Comparison of ENCODE assay signal across 9 mouse cellular contexts in the genomic region with DNA sequence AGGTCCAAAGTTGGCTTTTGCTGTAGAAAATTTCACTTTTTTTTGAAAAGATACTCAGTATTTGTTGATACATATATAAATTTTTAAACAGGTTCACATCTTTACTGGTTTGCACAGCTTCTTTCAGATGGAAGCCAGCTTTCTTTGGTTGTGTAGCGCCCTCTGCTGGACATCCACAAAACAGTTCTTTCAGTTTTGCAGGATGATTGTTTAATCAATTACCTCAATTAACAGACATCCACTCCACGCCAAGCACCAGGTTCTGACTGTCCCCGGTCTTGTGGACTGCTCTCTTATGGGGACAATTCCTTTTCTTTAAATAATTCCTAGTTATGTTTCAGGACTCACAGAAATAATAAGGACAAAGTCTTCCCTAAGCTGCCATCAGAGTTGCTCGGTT. TPM values are rescaled to one million over a fixed set of nuclear protein-coding genes. Genes with fewer than 3 reads are reported as not detected.
DNase-seq lines count a peak whose midpoint lies in the region; ATAC-seq and TF ChIP-seq lines count a peak whose summit lies in the region.
"Had no signal": no experiment of that assay in that cellular context is flagged by ENCODE, and none has a peak within 500 bp of the region (broad histone marks: within the 10 kb centered on the region; RNA-seq: fewer than 3 reads in every experiment).

No protein-coding gene starts in this region.

- no peak overlapping the region for H3K9ac ChIP-seq in hindbrain, embryonic 12.5 days
- H3K9ac ChIP-seq in heart, embryonic 12.5 days = no peak overlapping the region

- no peak for ATAC-seq in hindbrain, embryonic 12.5 days (ENCODE audit: low FRiP score)
- no peak for ATAC-seq in G1E (ENCODE audit: extremely low read depth, insufficient number of reproducible peaks, low FRiP score, poor library complexity, severe bottlenecking)
- ATAC-seq in heart, embryonic 12.5 days (ENCODE audit: insufficient number of reproducible peaks, low FRiP score) = no peak
- ATAC-seq in megakaryocyte progenitor cell, adult 5-6 weeks (replicated peaks; ENCODE audit: poor library complexity) = peak; percentile 62

- no peak overlapping the region for H3K4me2 ChIP-seq in hindbrain, embryonic 12.5 days (replicated peaks)
- H3K4me2 ChIP-seq in heart, embryonic 12.5 days = peak overlapping the region; percentile 32

- no peaks in the 10 kb centered on the region for H3K9me3 ChIP-seq in hindbrain, embryonic 10.5 days
- no peaks in the 10 kb centered on the region; the same call in 1 of the 2 replicates for H3K9me3 ChIP-seq in hindbrain, embryonic 12.5 days (replicated peaks)
- H3K9me3 ChIP-seq in G1E (replicated peaks) = no peaks in the 10 kb centered on the region
- no peaks in the 10 kb centered on the region for H3K9me3 ChIP-seq in heart, embryonic 12.5 days (replicated peaks)

- H3K27ac ChIP-seq in hindbrain, embryonic 10.5 days = no peak overlapping the region
- no peak overlapping the region for H3K27ac ChIP-seq in hindbrain, embryonic 12.5 days
- no peak overlapping the region for H3K27ac ChIP-seq in heart, embryonic 12.5 days (ENCODE audit: poor library complexity, severe bottlenecking)
- H3K27ac ChIP-seq: macrophage had no signal

- no peak for TF ChIP-seq CTCF in G1E (IDR thresholded peaks at IDR 0.05; ENCODE audit: low read depth, low read length)

- no peaks in the 10 kb centered on the region for H3K36me3 ChIP-seq in hindbrain, embryonic 10.5 days
- no peaks in the 10 kb centered on the region for H3K36me3 ChIP-seq in hindbrain, embryonic 12.5 days
- H3K36me3 ChIP-seq in G1E (replicated peaks) = no peaks in the 10 kb centered on the region
- no peaks in the 10 kb centered on the region for H3K36me3 ChIP-seq in heart, embryonic 12.5 days

- peak; percentile 56 for DNase-seq in hindbrain, embryonic 10.5 days (ENCODE audit: low spot score)
- peak; percentile 8 for DNase-seq in G1E (ENCODE audit: low spot score)
- DNase-seq in cerebellum, postnatal 14 days = peak; percentile 71 to 81
- peak; percentile 12 for DNase-seq in layer of hippocampus, adult 9-11 months
- peak; percentile 80 for DNase-seq in testis, postnatal 10 days (ENCODE audit: low spot score)

- no peaks in the 10 kb centered on the region for H3K4me1 ChIP-seq in hindbrain, embryonic 10.5 days (replicated peaks)
- no peaks in the 10 kb centered on the region for H3K4me1 ChIP-seq in hindbrain, embryonic 12.5 days
- no peaks in the 10 kb centered on the region; the same call in 1 of the 2 replicates for H3K4me1 ChIP-seq in G1E (ENCODE audit: insufficient read depth, low read depth, low read length)
- H3K4me1 ChIP-seq in heart, embryonic 12.5 days (replicated peaks) = no peaks in the 10 kb centered on the region; the same call in 1 of the 2 replicates

- WGBS in hindbrain, embryonic 10.5 days = 27% methylated on average over 4 of the region's 4 CpGs
- whole genome bisulfite sequencing in hindbrain, embryonic 12.5 days = 21% methylated on average over 4 of the region's 4 CpGs
- 18% methylated on average over 4 of the region's 4 CpGs for WGBS in heart, embryonic 12.5 days

- no peak overlapping the region for H3K4me3 ChIP-seq in hindbrain, embryonic 10.5 days
- no peak overlapping the region for H3K4me3 ChIP-seq in hindbrain, embryonic 12.5 days
- no peak overlapping the region for H3K4me3 ChIP-seq in G1E (ENCODE audit: low read depth, low read length)
- H3K4me3 ChIP-seq in heart, embryonic 12.5 days = no peak overlapping the region

- H3K27me3 ChIP-seq in hindbrain, embryonic 10.5 days (ENCODE audit: insufficient read depth, poor library complexity, severe bottlenecking) = no peaks in the 10 kb centered on the region
- H3K27me3 ChIP-seq in hindbrain, embryonic 12.5 days = no peaks in the 10 kb centered on the region
- H3K27me3 ChIP-seq in G1E (ENCODE audit: insufficient read depth, low read length) = peaks cover 2% of the 10 kb centered on the region; the same call in 1 of the 2 replicates
- 0 out of 2 replicates have a peak, but pooled peaks cover 3% of the 10 kb centered on the region for H3K27me3 ChIP-seq in heart, embryonic 12.5 days (replicated peaks)

RNA-seq across cellular contexts. Expression of gene Gbp5, which starts 17.9 kb away (rescaled TPM):
- 0.07 TPM in 1 of 2 replicates, not detected in the other for polyA plus RNA-seq in hindbrain, embryonic 10.5 days (2016; fragmentation: Nextera tagmentation; extraction: Ambion mirVana)
- 0.05 TPM in 1 of 2 replicates, not detected in the other for polyA plus RNA-seq in hindbrain, embryonic 12.5 days (2016; fragmentation: Nextera tagmentation; extraction: Ambion mirVana)
- total RNA-seq in G1E (2014; fragmentation: Nextera tagmentation) = not detected in 2 replicates
- 0.05 and 0.12 TPM in 2 replicates for total RNA-seq in G1E (2017)
- not detected in 2 replicates for polyA plus RNA-seq in G1E (2012)
- 0.06 and 0.09 TPM in 2 replicates for polyA plus RNA-seq in heart, embryonic 12.5 days (2016; fragmentation: Nextera tagmentation; extraction: Ambion mirVana)
- total RNA-seq in megakaryocyte progenitor cell, adult 5-6 weeks (2015) = 4.4 and 5.1 TPM in 2 replicates
- total RNA-seq in megakaryocyte progenitor cell, adult 5-6 weeks (2017) = 6.8 and 10.5 TPM in 2 replicates

RNA-seq across cellular contexts. Expression of gene Gbp7, which starts 54.2 kb away (rescaled TPM):
- polyA plus RNA-seq in hindbrain, embryonic 10.5 days (2016; fragmentation: Nextera tagmentation; extraction: Ambion mirVana) = 1.00 and 1.3 TPM in 2 replicates
- polyA plus RNA-seq in hindbrain, embryonic 12.5 days (2016; fragmentation: Nextera tagmentation; extraction: Ambion mirVana) = 1.5 and 2.0 TPM in 2 replicates
- total RNA-seq in G1E (2014; fragmentation: Nextera tagmentation) (11.2 and 12.3 TPM in 2 replicates), G1E (2017) (8.0 and 8.4 TPM in 2 replicates)
- polyA plus RNA-seq in G1E (2012) = 0.21 and 0.30 TPM in 2 replicates
- polyA plus RNA-seq in heart, embryonic 12.5 days (2016; fragmentation: Nextera tagmentation; extraction: Ambion mirVana) = 1.4 and 1.8 TPM in 2 replicates
- 25.5 and 25.6 TPM in 2 replicates for total RNA-seq in megakaryocyte progenitor cell, adult 5-6 weeks (2015)
- total RNA-seq in megakaryocyte progenitor cell, adult 5-6 weeks (2017) = 22.4 and 27.9 TPM in 2 replicates

Comparison
In these comparisons a context has a peak if more than half of its experiments do, and no peak if none do; other contexts are left out.
1. DNase-seq: peak in every context shown above with its lines; median percentile 80 in testis, postnatal 10 days; 76 in cerebellum, postnatal 14 days; 56 in hindbrain, embryonic 10.5 days; 12 in layer of hippocampus, adult 9-11 months; 8 in G1E.